Comparison of ENCODE assay signal across 9 mouse cellular contexts in genomic region chr12:111678997-111679396, GRCm38 (mm10). TPM values are rescaled to one million over a fixed set of nuclear protein-coding genes. Genes with fewer than 3 reads are reported as not detected.
A peak's percentile ranks its signal among the peaks of the same experiment; 100 is the strongest.
DNase-seq lines count a peak whose midpoint lies in the region; ATAC-seq and TF ChIP-seq lines count a peak whose summit lies in the region.
"Had no signal": no experiment of that assay in that cellular context is flagged by ENCODE, and none has a peak within 500 bp of the region (broad histone marks: within the 10 kb centered on the region; RNA-seq: fewer than 3 reads in every experiment).

No protein-coding gene starts in this region.

- no peak for DNase-seq in liver, embryonic 11.5 days (ENCODE audit: low spot score)
- DNase-seq in liver = no peak
- no peak for DNase-seq in embryonic facial prominence, embryonic 11.5 days (ENCODE audit: low spot score)
- DNase-seq in limb, embryonic 11.5 days (ENCODE audit: low spot score) = no peak
- DNase-seq in retina, embryonic 14.5 days (ENCODE audit: low spot score) = no peak
- no peak for DNase-seq in cerebellum, postnatal 36 days
- DNase-seq in left cerebral cortex, adult 9 months (ENCODE audit: low spot score in 2 of 2) = no peak
- DNase-seq: lung, postnatal 10 days had no signal

- peak overlapping the region; percentile 84 for H3K9ac ChIP-seq in liver, embryonic 11.5 days (ENCODE audit: low read depth, low read length)
- H3K9ac ChIP-seq in embryonic facial prominence, embryonic 11.5 days (replicated peaks; ENCODE audit: low read length) = peak overlapping the region; percentile 61
- H3K9ac ChIP-seq in limb, embryonic 11.5 days (ENCODE audit: low read length) = no peak overlapping the region

- H3K4me2 ChIP-seq in liver, embryonic 11.5 days = peak overlapping the region; percentile 84
- H3K4me2 ChIP-seq in embryonic facial prominence, embryonic 11.5 days (ENCODE audit: low read depth, low read length) = peak overlapping the region; percentile 96
- peak overlapping the region; percentile 95 for H3K4me2 ChIP-seq in limb, embryonic 11.5 days (ENCODE audit: low read depth, severe bottlenecking)

- 0 out of 2 replicates have a peak overlapping the region, but pooled peaks have one; percentile 9 for H3K27ac ChIP-seq in liver, embryonic 11.5 days (ENCODE audit: low read depth, low read length)
- H3K27ac ChIP-seq in embryonic facial prominence, embryonic 11.5 days (replicated peaks; ENCODE audit: low read depth, low read length) = no peak overlapping the region
- H3K27ac ChIP-seq in limb, embryonic 11.5 days (replicated peaks; ENCODE audit: low read depth, low read length) = no peak overlapping the region
- H3K27ac ChIP-seq in olfactory bulb, adult 2 months (ENCODE audit: insufficient read depth, low read depth, low read length) = peak overlapping the region; percentile 38

- no peak for TF ChIP-seq POLR2A in olfactory bulb, adult 2 months (IDR thresholded peaks at IDR 0.05; ENCODE audit: insufficient read depth, low read depth, low read length)

- TF ChIP-seq CTCF in olfactory bulb, adult 2 months (IDR thresholded peaks at IDR 0.05; ENCODE audit: insufficient read depth, low read depth, low read length) = no peak

- WGBS in liver, embryonic 11.5 days = 31% methylated on average over 7 of the region's 7 CpGs
- WGBS in embryonic facial prominence, embryonic 11.5 days = 54% methylated on average over 7 of the region's 7 CpGs
- 57% methylated on average over 7 of the region's 7 CpGs for WGBS in limb, embryonic 11.5 days
- 45% methylated on average over 7 of the region's 7 CpGs for WGBS in olfactory bulb, adult 2 months

- ATAC-seq in liver, embryonic 11.5 days (replicated peaks; ENCODE audit: low FRiP score) = no peak
- no peak for ATAC-seq in embryonic facial prominence, embryonic 11.5 days (replicated peaks; ENCODE audit: insufficient number of reproducible peaks, low FRiP score, low TSS enrichment, low read depth)
- ATAC-seq in limb, embryonic 11.5 days (ENCODE audit: insufficient number of reproducible peaks, low FRiP score, low TSS enrichment, low read depth) = no peak

- H3K36me3 ChIP-seq in liver, embryonic 11.5 days (ENCODE audit: control insufficient read depth, insufficient read depth, low read length) = peaks cover 5% of the 10 kb centered on the region
- no peaks in the 10 kb centered on the region; the same call in 1 of the 2 replicates for H3K36me3 ChIP-seq in embryonic facial prominence, embryonic 11.5 days (replicated peaks; ENCODE audit: control insufficient read depth, insufficient read depth, low read depth, low read length)
- 0 out of 2 replicates have a peak, but pooled peaks cover 2% of the 10 kb centered on the region for H3K36me3 ChIP-seq in limb, embryonic 11.5 days (ENCODE audit: control insufficient read depth, insufficient read depth, low read length)

- peaks cover 20% of the 10 kb centered on the region for H3K4me1 ChIP-seq in liver, embryonic 11.5 days (replicated peaks; ENCODE audit: control insufficient read depth, insufficient read depth, low read length)
- peaks cover 6% of the 10 kb centered on the region; the same call in 1 of the 2 replicates for H3K4me1 ChIP-seq in embryonic facial prominence, embryonic 11.5 days (ENCODE audit: control insufficient read depth, insufficient read depth, low read length)
- peaks cover 6% of the 10 kb centered on the region for H3K4me1 ChIP-seq in limb, embryonic 11.5 days (ENCODE audit: control insufficient read depth, insufficient read depth, low read length)
- peaks cover 59% of the 10 kb centered on the region for H3K4me1 ChIP-seq in olfactory bulb, adult 2 months (ENCODE audit: control insufficient read depth, insufficient read depth, low read length)

- no peaks in the 10 kb centered on the region for H3K9me3 ChIP-seq in liver, embryonic 11.5 days (ENCODE audit: control insufficient read depth, low read length)
- H3K9me3 ChIP-seq in embryonic facial prominence, embryonic 11.5 days (replicated peaks; ENCODE audit: control insufficient read depth, low read length) = no peaks in the 10 kb centered on the region
- no peaks in the 10 kb centered on the region for H3K9me3 ChIP-seq in limb, embryonic 11.5 days (ENCODE audit: control insufficient read depth, low read length)

- peak overlapping the region; percentile 91 for H3K4me3 ChIP-seq in liver, embryonic 11.5 days (ENCODE audit: low read depth, low read length)
- peak overlapping the region; percentile 88 for H3K4me3 ChIP-seq in embryonic facial prominence, embryonic 11.5 days (ENCODE audit: low read depth, low read length)
- H3K4me3 ChIP-seq in limb, embryonic 11.5 days (ENCODE audit: low read depth, low read length) = peak overlapping the region; percentile 95
- peak overlapping the region; percentile 84 for H3K4me3 ChIP-seq in olfactory bulb, adult 2 months (ENCODE audit: insufficient read depth, low read depth, low read length)

- peaks cover 5% of the 10 kb centered on the region for H3K27me3 ChIP-seq in liver, embryonic 11.5 days (replicated peaks; ENCODE audit: control insufficient read depth, insufficient read depth, low read length)
- H3K27me3 ChIP-seq in embryonic facial prominence, embryonic 11.5 days (ENCODE audit: control insufficient read depth, insufficient read depth, low read length) = 0 out of 2 replicates have a peak, but pooled peaks cover 2% of the 10 kb centered on the region
- peaks cover 5% of the 10 kb centered on the region for H3K27me3 ChIP-seq in limb, embryonic 11.5 days (ENCODE audit: control insufficient read depth, insufficient read depth, low read length)

RNA-seq across cellular contexts. Expression of gene Trmt61a, which starts 1.1 kb away (rescaled TPM):
- 16.8 and 21.0 TPM in 2 replicates for polyA plus RNA-seq in liver, embryonic 11.5 days (2014; fragmentation: Nextera tagmentation; extraction: Ambion mirVana)
- polyA plus RNA-seq in embryonic facial prominence, embryonic 11.5 days (2014; fragmentation: Nextera tagmentation; extraction: Ambion mirVana) = 3.8 and 5.4 TPM in 2 replicates
- polyA plus RNA-seq in limb, embryonic 11.5 days (2014; fragmentation: Nextera tagmentation; extraction: Ambion mirVana) = 6.3 and 7.4 TPM in 2 replicates
- polyA plus RNA-seq in olfactory bulb, adult 2 months (2012; ENCODE audit: insufficient read depth, insufficient read length, low replicate concordance, missing spikeins) = not detected in 2 replicates

RNA-seq across cellular contexts. Expression of gene Ckb, which starts 6.9 kb away (rescaled TPM):
- 91.3 and 94.1 TPM in 2 replicates for polyA plus RNA-seq in liver, embryonic 11.5 days (2014; fragmentation: Nextera tagmentation; extraction: Ambion mirVana)
- 450 and 485 TPM in 2 replicates for polyA plus RNA-seq in embryonic facial prominence, embryonic 11.5 days (2014; fragmentation: Nextera tagmentation; extraction: Ambion mirVana)
- polyA plus RNA-seq in limb, embryonic 11.5 days (2014; fragmentation: Nextera tagmentation; extraction: Ambion mirVana) = 76.4 and 84.4 TPM in 2 replicates
- polyA plus RNA-seq in olfactory bulb, adult 2 months (2012; ENCODE audit: insufficient read depth, insufficient read length, low replicate concordance, missing spikeins) = 210 and 316 TPM in 2 replicates

RNA-seq across cellular contexts. Expression of gene Bag5, which starts 34.1 kb away (rescaled TPM):
- polyA plus RNA-seq in liver, embryonic 11.5 days (2014; fragmentation: Nextera tagmentation; extraction: Ambion mirVana) = 41.0 and 44.7 TPM in 2 replicates
- 56.8 and 59.8 TPM in 2 replicates for polyA plus RNA-seq in embryonic facial prominence, embryonic 11.5 days (2014; fragmentation: Nextera tagmentation; extraction: Ambion mirVana)
- polyA plus RNA-seq in limb, embryonic 11.5 days (2014; fragmentation: Nextera tagmentation; extraction: Ambion mirVana) = 56.8 and 58.2 TPM in 2 replicates
- not detected in 2 replicates for polyA plus RNA-seq in olfactory bulb, adult 2 months (2012; ENCODE audit: insufficient read depth, insufficient read length, low replicate concordance, missing spikeins)

RNA-seq across cellular contexts. Expression of gene Apopt1, which starts 34.1 kb away (rescaled TPM):
- polyA plus RNA-seq in liver, embryonic 11.5 days (2014; fragmentation: Nextera tagmentation; extraction: Ambion mirVana) = 60.3 and 67.7 TPM in 2 replicates
- 55.2 and 57.7 TPM in 2 replicates for polyA plus RNA-seq in embryonic facial prominence, embryonic 11.5 days (2014; fragmentation: Nextera tagmentation; extraction: Ambion mirVana)
- polyA plus RNA-seq in limb, embryonic 11.5 days (2014; fragmentation: Nextera tagmentation; extraction: Ambion mirVana) = 55.1 and 61.1 TPM in 2 replicates
- not detected in 2 replicates for polyA plus RNA-seq in olfactory bulb, adult 2 months (2012; ENCODE audit: insufficient read depth, insufficient read length, low replicate concordance, missing spikeins)

Comparison
In these comparisons a context has a peak if more than half of its experiments do, and no peak if none do; other contexts are left out.
1. H3K27ac ChIP-seq: peak in liver, embryonic 11.5 days (single experiment) and olfactory bulb, adult 2 months (single experiment); none in embryonic facial prominence, embryonic 11.5 days (single experiment) and limb, embryonic 11.5 days (single experiment).
2. Peak in every context shown above with its lines, with median percentiles within 50 percentile points of each other: H3K4me2 ChIP-seq and H3K4me3 ChIP-seq.